Mouse (Mus musculus): Measurements from ENCODE around the gene Cpsf6. TPM values are rescaled to one million over a fixed set of nuclear protein-coding genes. Genes with fewer than 3 reads are reported as not detected.
"Not testable (repeated sequence)": the region's sequence is repeated elsewhere in the genome, so short reads cannot be mapped to it uniquely, and the experiment has no call there.

Gene Cpsf6
- total RNA-seq, 2 experiments from 2014 or later: 102 TPM

GRCm38 (mm10) chr10:117403344-117403953 is 23.6 kb upstream of the Cpsf6 start:
- DNase-seq (ENCODE audit: low spot score in 2 of 2): no peak
- intact Hi-C loops (cut with DNase I): no loop called here

DNA sequence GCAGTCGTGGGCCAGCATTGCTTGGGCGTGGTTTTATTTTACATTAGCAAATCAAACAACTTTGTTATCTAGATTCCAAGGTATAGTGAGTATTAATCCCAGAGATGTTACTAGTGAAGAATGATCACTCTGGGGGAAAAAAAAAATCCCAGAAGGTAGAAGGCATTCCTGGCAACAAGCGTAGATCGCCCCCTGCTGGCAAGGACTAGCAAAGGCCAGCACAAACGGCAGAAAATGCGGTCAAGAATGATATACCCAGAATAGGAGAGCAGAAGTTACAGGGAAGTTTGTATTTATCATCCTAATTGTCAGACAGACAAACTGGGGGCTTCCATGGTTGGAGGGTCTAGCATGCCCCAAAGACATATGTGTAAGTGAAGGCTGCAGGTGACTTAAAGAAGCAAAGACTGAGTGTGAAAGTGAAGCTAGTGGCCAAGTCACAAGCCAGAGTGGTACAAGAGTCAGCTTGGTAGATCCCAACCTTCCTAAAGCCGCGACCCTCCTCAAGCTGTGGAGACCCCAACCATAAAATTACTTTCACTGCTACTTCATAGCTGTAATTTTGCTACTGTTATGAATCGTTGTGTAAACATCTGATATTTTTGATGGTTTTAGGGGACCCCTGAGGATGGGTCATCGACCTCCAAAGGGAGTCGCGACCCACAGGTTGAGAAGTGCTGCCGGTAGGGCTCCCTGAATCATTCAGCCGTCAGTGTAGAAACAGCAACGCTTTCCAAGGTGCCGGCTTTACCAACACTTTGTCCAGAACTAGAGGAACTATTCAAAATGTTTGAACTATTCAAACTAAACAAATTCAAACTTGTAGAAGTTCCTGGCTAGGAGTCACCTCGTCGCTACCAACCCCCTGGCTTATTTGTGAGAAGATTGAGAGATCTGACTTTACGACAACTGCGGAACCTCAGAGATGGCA is 22.9 kb upstream of the Cpsf6 start:
- peak; percentile 34 to 40 for DNase-seq (ENCODE audit: low spot score in 2 of 2)
- intact Hi-C loops (cut with DNase I): no loop called here

GRCm38 (mm10) chr10:117401364-117401763 is 21.5 kb upstream of the Cpsf6 start:
- intact Hi-C loops (cut with DNase I): no loop called here
- no peak for DNase-seq (ENCODE audit: low spot score in 2 of 2)

GRCm38 (mm10) chr10:117400246-117400954 is 20.6 kb upstream of the Cpsf6 start:
- no peak for DNase-seq (ENCODE audit: low spot score in 2 of 2)
- intact Hi-C loops (cut with DNase I): no loop called here

DNA sequence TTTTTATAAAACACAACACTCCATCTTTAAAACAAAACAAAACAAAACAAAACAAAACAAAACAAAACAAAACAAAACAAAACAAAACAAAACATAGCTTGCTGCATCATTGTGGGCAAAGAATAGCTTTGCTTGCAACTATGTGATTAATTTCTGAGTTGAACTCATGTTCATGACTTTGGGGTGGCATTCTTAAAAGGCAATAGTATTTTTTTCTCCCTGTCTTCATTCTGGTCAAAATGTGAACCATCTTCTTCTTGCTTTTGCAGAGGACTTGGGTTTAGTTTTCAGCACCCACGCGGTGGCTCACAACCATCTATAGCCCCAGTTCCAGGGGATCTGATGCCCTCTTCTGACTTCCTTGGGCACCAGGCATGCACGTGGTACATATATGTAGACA is 20.0 kb upstream of the Cpsf6 start:
- intact Hi-C loops (cut with DNase I): no loop called here
- DNase-seq (ENCODE audit: low spot score in 2 of 2): no peak

- DNase-seq (ENCODE audit: low spot score in 2 of 2): no peak
- intact Hi-C loops (cut with DNase I): no loop called here
Observed at GRCm38 (mm10) chr10:117399196-117399595, 19.4 kb upstream of the Cpsf6 start.

GRCm38 (mm10) chr10:117398044-117398780 is 18.4 kb upstream of the Cpsf6 start:
- intact Hi-C loops (cut with DNase I): no loop called here
- DNase-seq (ENCODE audit: low spot score in 2 of 2): no peak

- DNase-seq (ENCODE audit: low spot score in 2 of 2): peak; percentile 59 to 73
Observed at GRCm38 (mm10) chr10:117397106-117397625, 17.4 kb upstream of the Cpsf6 start.

GRCm38 (mm10) chr10:117396386-117397048 is 16.7 kb upstream of the Cpsf6 start:
- intact Hi-C loops (cut with DNase I): no loop called here

More at GRCm38 (mm10) chr10:117397106-117397625, 17.4 kb upstream of the Cpsf6 start:
- intact Hi-C loops (cut with DNase I): no loop called here

GRCm38 (mm10) chr10:117395801-117396200 is 16.0 kb upstream of the Cpsf6 start:
- intact Hi-C loops (cut with DNase I): no loop called here
- DNase-seq (ENCODE audit: low spot score in 2 of 2): no peak

More at GRCm38 (mm10) chr10:117396386-117397048, 16.7 kb upstream of the Cpsf6 start:
- no peak for DNase-seq (ENCODE audit: low spot score in 2 of 2)

GRCm38 (mm10) chr10:117394738-117395550 is 15.1 kb upstream of the Cpsf6 start:
- intact Hi-C loops (cut with DNase I): no loop called here
- DNase-seq (ENCODE audit: low spot score in 2 of 2): no peak

- intact Hi-C loops (cut with DNase I): no loop called here
- DNase-seq (ENCODE audit: low spot score in 2 of 2): no peak
Observed at GRCm38 (mm10) chr10:117393891-117394395, 14.1 kb upstream of the Cpsf6 start.

- intact Hi-C loops (cut with DNase I): no loop called here
- DNase-seq (ENCODE audit: low spot score in 2 of 2): no peak
Observed at GRCm38 (mm10) chr10:117393196-117393890, 13.5 kb upstream of the Cpsf6 start.

GRCm38 (mm10) chr10:117392832-117393195 is 13.0 kb upstream of the Cpsf6 start:
- no peak for DNase-seq (ENCODE audit: low spot score in 2 of 2)
- intact Hi-C loops (cut with DNase I): no loop called here

- DNase-seq (ENCODE audit: low spot score in 2 of 2); intact Hi-C loops (cut with DNase I): not testable (repeated sequence)
Observed at GRCm38 (mm10) chr10:117392397-117392796, 12.6 kb upstream of the Cpsf6 start.

DNA sequence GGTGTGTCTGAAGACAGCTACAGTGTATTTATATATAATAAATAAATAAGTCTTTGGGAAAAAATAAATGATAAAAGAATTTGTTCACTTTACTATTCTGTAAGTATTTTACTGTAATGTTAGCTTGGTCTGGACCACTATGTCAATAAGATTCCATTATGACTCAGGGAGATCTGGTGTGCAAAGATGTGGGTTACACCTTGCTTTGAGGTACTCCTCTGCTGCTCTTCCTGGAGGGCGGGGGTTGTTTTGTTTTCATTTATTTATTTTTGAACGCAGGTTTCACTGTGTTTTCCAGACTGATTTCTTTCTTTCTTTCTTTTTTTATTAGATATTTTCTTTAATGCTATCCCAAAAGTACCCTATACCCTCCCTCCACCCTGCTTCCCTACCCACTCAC is 12.0 kb upstream of the Cpsf6 start:
- intact Hi-C loops (cut with DNase I): no loop called here
- DNase-seq (ENCODE audit: low spot score in 2 of 2): no peak

GRCm38 (mm10) chr10:117391057-117391456 is 11.2 kb upstream of the Cpsf6 start:
- intact Hi-C loops (cut with DNase I): no loop called here
- DNase-seq (ENCODE audit: low spot score in 2 of 2): no peak
